Mouse (Mus musculus) liver, adult 2 months (tissue): ENCODE results near the gene Akt3.

Experiments
- CTCF ChIP-seq: fragments of 200-500 bp; IDR thresholded peaks from 2 replicates; pipeline ENCODE4 v1.5.1; 2011; ENCODE audit warnings: low read depth, low read length, control low read depth
- POLR2A ChIP-seq: fragments of 200-500 bp; IDR thresholded peaks from 2 replicates; pipeline ENCODE4 v1.6.1; 2011; ENCODE audit warnings: low read length, control low read depth; ENCODE audit not compliant: insufficient read depth; ENCODE audit errors: extremely low read depth

GRCm38 (mm10) chr1:177194324-177194723 is 63.7 kb downstream of the Akt3 start:
- TF ChIP-seq CTCF (no peak), POLR2A (no peak)
